Mouse (Mus musculus) cerebellum, adult 11-12 months (tissue): ENCODE results near the gene Gm20662.
A peak's percentile ranks its signal among the peaks of the same experiment; 100 is the strongest.

ENCODE experiments used
- DNase-seq: peaks from one replicate; pipeline ENCODE4 v3.0.0; 2022

The Gm20662 gene

GRCm38 (mm10) chr9:108055061-108055460, 58.9 kb downstream of the Gm20662 start:
- no peak for DNase-seq

DNA sequence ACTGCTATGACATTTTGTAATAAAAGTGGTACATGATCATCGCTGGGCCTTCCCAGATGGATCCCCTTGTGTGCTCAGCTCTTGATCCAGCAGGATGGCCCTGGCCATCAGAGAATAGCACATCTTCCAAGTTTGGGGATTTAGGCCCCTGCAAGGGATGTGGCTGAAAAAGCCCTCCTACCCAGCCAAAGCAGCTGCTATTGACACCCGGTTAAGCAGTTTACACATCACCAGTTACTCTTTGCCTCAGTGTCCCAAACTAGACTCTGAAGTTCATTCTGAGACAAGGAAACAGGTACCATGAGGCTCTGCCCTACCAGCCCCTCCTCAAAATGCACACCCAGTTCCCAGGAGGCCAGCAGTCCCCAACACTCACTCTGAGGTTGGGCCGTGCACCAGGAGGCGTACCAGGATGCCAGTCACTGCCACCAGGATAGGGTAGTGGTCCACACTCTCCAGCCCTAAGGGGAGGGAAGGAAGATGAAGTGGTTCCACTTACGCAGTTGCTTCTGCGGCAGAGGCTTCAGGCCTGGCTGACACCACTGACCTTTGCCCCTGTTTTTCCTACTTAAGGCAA, 59.6 kb downstream of the Gm20662 start:
- DNase-seq: peak; percentile 18

DNA sequence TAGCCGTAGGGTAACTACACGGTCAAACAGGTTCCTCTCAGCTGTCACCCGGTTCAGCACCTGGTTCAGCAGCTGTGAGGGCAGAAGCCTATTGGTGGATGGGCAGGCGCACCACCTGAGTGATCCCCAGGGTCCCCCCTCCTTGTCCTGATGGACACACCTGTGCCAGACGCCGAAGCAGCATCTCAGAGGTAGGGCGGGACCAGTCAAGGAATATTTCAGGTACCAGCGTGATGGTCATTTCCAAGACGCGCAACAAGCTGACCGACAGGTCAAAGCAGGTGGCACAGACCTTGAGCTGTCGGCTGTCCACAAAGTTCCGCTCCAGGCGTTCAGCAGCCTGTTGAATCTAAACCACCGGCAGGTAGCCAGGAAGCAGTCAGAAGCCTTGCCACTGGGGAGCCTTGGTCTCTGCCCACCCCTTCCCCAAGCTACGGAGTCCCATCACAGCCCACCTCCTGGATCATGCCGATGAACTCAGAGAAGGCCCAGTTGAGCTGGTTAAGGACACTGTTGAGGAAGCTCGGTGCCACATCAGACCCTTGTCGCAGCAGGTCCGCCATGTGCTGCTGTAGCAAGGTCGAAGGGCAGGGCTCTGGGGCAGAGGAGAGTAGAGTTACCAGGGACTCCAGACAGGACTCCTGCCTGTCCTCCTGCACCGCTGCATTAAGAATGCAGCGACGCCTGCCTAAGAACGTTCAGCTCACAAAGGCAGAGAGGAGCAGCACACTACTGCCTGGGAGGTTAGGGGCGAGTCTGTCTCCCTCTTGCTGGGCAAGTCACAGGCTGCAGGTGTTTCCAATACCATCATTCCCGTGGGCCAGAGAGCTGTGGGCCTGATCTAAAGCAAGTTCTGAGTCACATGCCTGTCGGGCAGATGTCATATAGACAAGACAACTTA, 60.5 kb downstream of the Gm20662 start:
- DNase-seq: peak; percentile 34

- DNase-seq: peak; percentile 14
Observed at GRCm38 (mm10) chr9:108057262-108057562, 61.1 kb downstream of the Gm20662 start.

DNA sequence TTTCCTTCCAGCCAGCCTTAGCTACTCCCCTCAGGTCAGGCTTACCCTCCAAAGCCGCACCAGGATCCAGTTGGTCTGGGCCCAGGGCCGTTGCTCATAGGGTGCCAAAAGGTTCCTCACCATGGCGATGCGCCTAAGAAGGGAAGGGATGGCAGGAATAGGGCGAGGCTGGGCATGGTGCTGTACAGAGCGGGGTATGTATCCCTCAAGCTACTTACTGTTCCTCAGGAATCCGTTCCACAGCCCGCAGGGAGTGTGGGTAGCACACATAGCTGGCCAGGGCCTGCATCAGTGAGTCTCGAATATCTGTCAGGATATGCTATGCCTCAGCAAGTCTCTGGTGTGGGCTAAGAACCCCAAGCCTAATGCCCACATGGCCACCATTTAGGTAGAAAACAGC, 62.1 kb downstream of the Gm20662 start:
- DNase-seq: peak; percentile 32

DNA sequence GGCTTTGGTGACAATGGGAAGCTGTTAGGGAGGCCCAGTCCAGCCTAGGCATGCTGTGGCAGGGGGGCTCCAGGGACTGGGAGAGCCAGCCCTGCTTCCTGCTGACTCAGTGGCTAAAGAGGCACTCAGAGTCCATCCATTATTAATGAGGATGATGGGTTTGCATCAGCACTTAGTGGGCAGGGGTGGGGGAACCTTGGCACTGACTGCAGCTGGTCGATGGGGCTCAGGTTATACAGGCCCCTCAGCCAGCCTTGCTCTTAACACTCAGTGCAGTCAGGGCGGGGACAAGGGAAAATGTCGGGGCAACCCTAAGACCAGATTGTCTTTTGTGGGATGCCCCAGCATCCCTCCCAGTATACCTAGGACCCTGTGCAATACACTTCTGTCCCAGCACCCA, 66.0 kb downstream of the Gm20662 start:
- DNase-seq: peak; percentile 38

DNA sequence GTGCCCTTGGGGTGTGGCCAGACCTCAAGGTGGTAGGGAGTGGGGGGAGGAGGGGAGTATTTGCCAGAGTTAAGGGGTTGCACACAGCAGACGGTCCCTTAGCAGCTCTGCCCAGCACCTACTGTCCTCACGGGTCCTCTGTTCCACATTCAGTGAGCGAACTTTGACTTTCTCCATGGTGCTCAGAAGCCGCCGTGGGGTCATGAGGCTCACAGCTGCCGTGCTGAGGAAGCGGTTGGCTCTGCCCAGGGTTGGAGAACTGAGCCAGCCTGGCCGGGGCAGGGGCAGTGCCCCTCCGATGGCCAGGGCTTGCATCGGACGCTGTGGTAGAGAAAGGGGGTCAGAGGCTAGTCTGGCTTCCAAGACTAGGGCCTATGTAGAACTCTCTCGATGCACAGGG, 67.2 kb downstream of the Gm20662 start:
- DNase-seq: peak; percentile 49

DNA sequence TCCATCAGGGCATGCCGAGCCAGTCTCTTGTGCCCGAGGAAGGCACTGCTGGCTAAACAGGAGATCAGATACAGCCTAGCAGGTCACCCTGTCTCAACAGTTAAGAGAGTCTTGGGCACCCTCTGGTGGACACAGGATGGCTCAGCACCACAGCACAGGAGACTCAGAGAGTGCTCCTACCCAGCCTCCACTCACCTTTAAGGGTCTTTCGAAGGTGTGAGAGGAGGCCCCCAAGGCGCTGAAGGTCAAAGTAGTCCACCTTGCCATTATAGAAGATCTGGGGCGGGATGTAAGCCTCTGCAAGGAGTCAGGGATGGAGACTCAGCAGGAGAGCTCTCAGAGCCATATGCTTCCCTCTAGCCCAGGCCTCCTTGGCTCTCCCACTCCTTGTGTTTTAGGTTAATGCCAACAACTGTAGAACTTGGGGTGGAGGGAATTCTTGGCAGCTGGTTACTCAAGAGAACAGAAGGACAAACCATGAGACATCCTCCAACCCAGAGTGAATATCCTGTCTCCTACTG, 69.4 kb downstream of the Gm20662 start:
- DNase-seq: peak; percentile 88

DNA sequence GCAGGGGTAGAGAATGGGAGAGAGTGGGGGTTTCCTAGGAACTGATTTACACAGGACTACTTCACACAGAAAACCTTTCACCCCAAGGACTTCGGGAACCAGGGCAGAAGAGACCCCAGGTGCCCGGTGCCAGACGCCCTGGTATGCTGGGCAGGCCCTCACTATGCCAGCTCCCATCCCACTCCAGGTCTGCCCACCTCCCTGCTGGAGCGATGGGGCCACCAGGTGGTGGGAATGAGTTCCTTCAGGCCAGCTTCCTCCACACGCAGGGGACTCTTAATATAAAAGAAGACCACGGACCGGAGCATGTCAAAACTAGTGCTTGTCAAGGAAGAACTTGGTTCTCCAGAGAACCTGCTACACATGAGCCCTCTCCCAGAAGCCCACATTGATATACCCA, 71.0 kb downstream of the Gm20662 start:
- DNase-seq: peak; percentile 64

DNA sequence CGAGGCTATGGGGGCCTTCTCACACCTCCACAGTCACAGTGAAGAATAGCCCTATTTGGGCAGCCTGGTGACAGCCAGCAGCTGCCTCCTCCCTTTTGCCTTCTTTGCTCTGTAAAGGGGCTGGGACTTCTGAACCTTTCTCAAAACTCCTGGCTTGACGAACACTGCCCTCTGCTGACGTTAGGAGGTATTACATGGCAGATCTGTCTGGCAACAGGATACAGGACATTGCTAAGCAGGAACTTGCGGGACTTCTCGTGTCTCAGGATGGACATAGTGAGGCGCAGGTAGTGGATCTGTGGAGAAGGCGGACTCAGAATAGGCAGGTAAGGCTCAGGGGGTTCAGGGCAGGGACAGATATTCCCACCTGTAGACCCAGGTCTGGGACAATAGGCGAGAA, 71.8 kb downstream of the Gm20662 start:
- DNase-seq: peak; percentile 88

DNA sequence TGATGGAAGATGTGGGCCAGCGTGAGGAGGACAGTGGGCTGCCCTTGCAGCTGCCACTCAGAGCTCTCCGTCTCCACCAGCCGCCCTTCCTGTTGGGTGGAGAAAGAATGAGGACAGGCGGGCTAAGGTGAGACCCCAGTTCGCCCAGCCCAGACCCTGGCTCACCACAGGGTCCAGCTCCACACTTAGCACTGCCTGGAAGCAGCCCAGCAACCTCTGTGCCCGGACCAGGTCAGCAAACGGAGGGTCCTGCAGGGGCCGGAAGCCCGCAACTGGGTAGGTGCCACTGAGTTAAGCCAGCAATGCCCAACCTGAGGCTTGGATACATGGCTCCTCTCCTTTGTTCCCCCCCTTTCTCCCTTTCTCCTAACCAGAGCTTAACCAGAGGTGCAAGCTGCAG, 72.9 kb downstream of the Gm20662 start:
- peak; percentile 61 for DNase-seq

- peak; percentile 60 for DNase-seq
Observed at GRCm38 (mm10) chr9:108069529-108069928, 73.4 kb downstream of the Gm20662 start.

GRCm38 (mm10) chr9:108071801-108072200, 75.7 kb downstream of the Gm20662 start:
- no peak for DNase-seq

GRCm38 (mm10) chr9:108072481-108072924, 76.4 kb downstream of the Gm20662 start:
- peak; percentile 77 for DNase-seq

- peak; percentile 96 for DNase-seq
Observed at GRCm38 (mm10) chr9:108073141-108073930, 77.2 kb downstream of the Gm20662 start.

- no peak for DNase-seq
Observed at GRCm38 (mm10) chr9:108080168-108080567, 84.0 kb downstream of the Gm20662 start, which contains the start of gene Mst1. Gene Mst1 (plus strand): TSS chr9:108080436.

GRCm38 (mm10) chr9:108082549-108082948, 86.4 kb downstream of the Gm20662 start:
- DNase-seq: peak; percentile 66

DNA sequence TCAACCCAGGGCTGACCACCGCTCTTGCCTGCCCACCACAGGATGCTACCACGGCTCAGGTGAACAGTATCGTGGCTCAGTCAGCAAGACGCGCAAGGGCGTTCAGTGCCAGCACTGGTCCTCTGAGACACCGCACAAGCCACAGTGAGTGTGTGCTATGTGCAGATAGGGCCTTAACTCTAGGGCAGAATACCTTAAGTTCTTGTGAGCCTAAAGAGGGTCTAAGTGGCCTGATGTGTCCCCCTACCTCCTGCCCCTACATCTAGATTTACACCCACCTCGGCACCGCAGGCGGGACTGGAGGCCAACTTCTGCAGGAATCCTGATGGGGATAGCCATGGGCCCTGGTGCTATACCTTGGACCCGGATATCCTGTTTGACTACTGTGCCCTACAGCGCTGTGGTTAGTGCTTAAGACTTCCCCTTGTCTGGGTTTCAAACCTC, 86.9 kb downstream of the Gm20662 start, which contains the start of gene Rnf123:
Gene Rnf123, minus strand, starts transcription at position 359 of the 444 bp plus-strand sequence.
- no peak for DNase-seq

DNA sequence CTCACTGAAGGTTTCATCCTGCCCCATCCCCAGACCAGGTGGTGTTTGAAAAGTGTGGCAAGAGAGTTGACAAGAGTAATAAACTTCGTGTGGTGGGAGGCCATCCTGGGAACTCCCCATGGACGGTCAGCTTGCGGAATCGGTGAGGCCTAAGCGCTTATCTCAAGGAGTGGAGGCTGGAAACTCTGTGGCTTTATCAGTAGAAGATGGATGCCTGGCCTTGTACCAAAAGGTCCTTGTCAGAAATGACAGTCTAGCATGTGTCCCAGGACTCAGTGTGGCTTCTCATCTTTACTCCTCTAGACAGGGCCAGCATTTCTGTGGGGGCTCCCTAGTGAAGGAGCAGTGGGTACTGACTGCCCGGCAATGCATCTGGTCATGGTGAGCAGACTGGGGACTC, 87.4 kb downstream of the Gm20662 start:
- no peak for DNase-seq

DNA sequence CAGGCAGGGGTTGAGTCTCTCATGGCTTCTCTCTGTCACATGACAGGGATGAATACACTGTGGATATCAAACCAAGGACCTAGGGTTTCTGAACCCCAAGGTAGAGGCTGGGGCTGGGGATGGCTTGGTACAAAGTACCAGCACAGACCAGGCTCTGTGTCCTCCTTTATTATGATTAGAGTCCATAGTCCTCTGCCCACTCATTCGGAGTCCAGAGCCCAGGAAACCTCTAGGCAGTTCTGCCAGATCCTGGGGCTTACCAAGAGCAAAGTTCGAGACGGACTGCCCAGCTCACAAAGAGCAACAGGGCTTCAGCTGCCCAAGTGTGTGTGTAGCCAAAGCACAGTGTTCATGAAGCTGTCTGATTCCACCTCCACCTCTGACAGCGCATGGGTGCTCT, 89.1 kb downstream of the Gm20662 start:
- DNase-seq: no peak

DNA sequence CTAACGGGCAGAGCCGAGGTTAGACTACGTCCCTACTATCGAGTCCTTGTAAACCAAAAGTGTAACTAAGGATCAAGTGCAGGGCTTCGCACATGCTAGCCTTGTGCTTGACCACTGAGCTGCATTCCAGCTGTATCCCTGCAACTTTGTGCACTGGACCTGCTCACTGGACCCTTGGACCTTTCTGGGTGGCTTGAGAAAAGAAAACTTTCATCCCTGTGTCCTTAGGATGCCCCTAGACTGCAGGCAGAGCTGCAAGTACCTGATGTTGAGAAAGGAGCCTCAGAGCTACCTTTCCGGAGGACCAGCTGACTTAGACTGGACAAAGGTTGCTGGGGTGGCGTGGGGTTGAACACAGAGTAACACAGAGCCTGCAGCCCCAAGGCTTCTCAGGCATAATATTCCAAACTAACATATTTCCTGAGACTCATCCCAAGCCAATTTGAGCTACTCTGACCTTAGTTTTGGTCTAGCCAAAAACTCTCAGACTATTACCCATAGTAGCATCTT, 94.5 kb downstream of the Gm20662 start:
- DNase-seq: no peak

DNA sequence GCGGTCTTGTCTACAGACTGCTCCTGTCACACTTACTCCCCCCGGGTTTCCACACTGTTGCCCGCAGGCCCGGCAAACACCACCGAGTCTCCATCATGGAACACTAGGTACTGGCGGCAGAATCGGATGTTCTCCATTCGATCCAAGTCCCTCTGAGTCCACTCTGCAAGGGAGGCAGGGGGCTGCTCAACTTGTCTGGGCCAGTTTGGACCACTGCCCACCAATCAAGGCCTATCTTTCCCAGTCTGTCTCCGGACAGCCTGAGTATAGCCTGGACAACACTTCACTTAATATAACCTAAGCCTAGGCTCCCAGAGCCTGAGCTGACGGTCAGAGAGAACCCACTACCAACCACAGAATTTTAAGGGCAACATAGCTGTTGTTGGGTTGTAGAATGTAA, 97.4 kb downstream of the Gm20662 start:
- DNase-seq: peak; percentile 64
